Mouse (Mus musculus): ENCODE measurements at regions not wholly inside any gene's neighbourhood (a gene's known extent, or its start where the extent isn't known, plus 50 kb on each side); places are given as distances from the start of the nearest gene placed in this dataset.

- DNase-seq (ENCODE audit: low read depth, low spot score) = no peak
Observed at GRCm38 (mm10) chr6:66012675-66013074, 60.3 kb downstream of the 4930544G11Rik start.

- DNase-seq (ENCODE audit: low read depth, low spot score) = no peak
Observed at GRCm38 (mm10) chr6:66023531-66023930, 71.1 kb downstream of the 4930544G11Rik start.

GRCm38 (mm10) chr6:66036789-66037188, 84.4 kb downstream of the 4930544G11Rik start:
- DNase-seq (ENCODE audit: low read depth, low spot score) = no peak

- no peak for DNase-seq (ENCODE audit: low read depth, low spot score)
Observed at GRCm38 (mm10) chr6:66051852-66052251, 99.4 kb downstream of the 4930544G11Rik start.

- DNase-seq (ENCODE audit: low read depth, low spot score) = no peak
Observed at GRCm38 (mm10) chr6:66052386-66052785, 100.0 kb downstream of the 4930544G11Rik start.

- DNase-seq (ENCODE audit: low read depth, low spot score) = no peak
Observed at GRCm38 (mm10) chr6:66053197-66053596, 100.8 kb downstream of the 4930544G11Rik start.

- no peak for DNase-seq (ENCODE audit: low read depth, low spot score)
Observed at GRCm38 (mm10) chr6:66068874-66069273, 116.5 kb downstream of the 4930544G11Rik start.

GRCm38 (mm10) chr6:66077445-66077844, 125.0 kb downstream of the 4930544G11Rik start:
- DNase-seq (ENCODE audit: low read depth, low spot score) = no peak

GRCm38 (mm10) chr6:66078769-66079168, 126.4 kb downstream of the 4930544G11Rik start:
- DNase-seq (ENCODE audit: low read depth, low spot score) = no peak

- DNase-seq (ENCODE audit: low read depth, low spot score) = no peak
Observed at GRCm38 (mm10) chr6:66101555-66102071, 149.2 kb downstream of the 4930544G11Rik start.

GRCm38 (mm10) chr6:66114366-66114765, 162.0 kb downstream of the 4930544G11Rik start:
- no peak for DNase-seq (ENCODE audit: low read depth, low spot score)

- no peak for DNase-seq (ENCODE audit: low read depth, low spot score)
Observed at GRCm38 (mm10) chr6:66121479-66122183, 169.2 kb downstream of the 4930544G11Rik start.

GRCm38 (mm10) chr6:66124292-66124691, 171.9 kb downstream of the 4930544G11Rik start:
- no peak for DNase-seq (ENCODE audit: low read depth, low spot score)

- peak; percentile 13 for DNase-seq (ENCODE audit: low read depth, low spot score)
Observed at GRCm38 (mm10) chr6:66151786-66152185, 199.4 kb downstream of the 4930544G11Rik start.

- no peak for DNase-seq (ENCODE audit: low read depth, low spot score)
Observed at GRCm38 (mm10) chr6:66154831-66155230, 202.4 kb downstream of the 4930544G11Rik start.

- peak; percentile 38 for DNase-seq (ENCODE audit: low read depth, low spot score)
Observed at GRCm38 (mm10) chr6:66160805-66161204, 208.4 kb downstream of the 4930544G11Rik start.

GRCm38 (mm10) chr6:66168913-66169312, 216.5 kb downstream of the 4930544G11Rik start:
- DNase-seq (ENCODE audit: low read depth, low spot score) = no peak

GRCm38 (mm10) chr6:66197990-66198389, 245.6 kb downstream of the 4930544G11Rik start:
- no peak for DNase-seq (ENCODE audit: low read depth, low spot score)

- no peak for DNase-seq (ENCODE audit: low read depth, low spot score)
Observed at GRCm38 (mm10) chr6:66200136-66200790, 247.9 kb downstream of the 4930544G11Rik start.

- peak; percentile 49 for DNase-seq (ENCODE audit: low read depth, low spot score)
Observed at GRCm38 (mm10) chr6:66206197-66206925, 254.0 kb downstream of the 4930544G11Rik start.

GRCm38 (mm10) chr6:66217543-66217942, 265.1 kb downstream of the 4930544G11Rik start:
- DNase-seq (ENCODE audit: low read depth, low spot score) = no peak
